Comparison of ENCODE assay signal across 8 mouse cellular contexts in the genomic region with DNA sequence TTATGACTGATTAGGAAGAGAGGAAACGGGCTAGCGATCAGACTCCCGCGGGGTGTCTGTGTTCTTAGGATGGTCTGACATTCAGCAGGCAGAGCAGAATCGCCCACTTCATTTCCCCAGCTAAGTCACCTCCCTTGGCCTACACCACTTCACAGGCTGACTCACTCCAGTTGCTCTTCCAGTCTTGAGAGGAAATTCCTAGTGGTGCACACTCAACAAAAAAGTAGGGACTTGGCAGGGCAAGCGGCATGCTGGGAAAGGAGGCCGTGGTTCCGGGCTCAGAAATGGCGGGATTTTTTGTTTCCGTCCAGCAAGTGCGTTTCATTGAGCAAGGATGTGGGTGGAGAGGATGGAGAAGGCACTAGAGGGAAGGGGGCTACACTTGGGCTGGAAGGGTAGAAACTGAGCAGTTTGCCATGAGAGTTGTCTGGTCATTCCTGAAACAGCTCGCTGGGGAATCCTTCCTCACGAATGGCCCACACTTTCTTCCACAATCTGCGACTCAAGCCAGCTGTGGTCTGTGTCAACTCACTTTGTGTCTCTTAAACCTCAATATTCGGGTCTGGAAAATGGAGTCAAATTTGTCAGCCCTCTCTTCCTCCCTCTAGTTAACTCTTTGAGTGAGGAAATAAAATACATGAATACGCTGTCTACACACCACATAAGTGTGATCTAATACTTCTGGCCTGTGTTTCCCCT. TPM values are rescaled to one million over a fixed set of nuclear protein-coding genes. Genes with fewer than 3 reads are reported as not detected.
DNase-seq lines count a peak whose midpoint lies in the region; ATAC-seq lines count a peak whose summit lies in the region.

No protein-coding gene starts in this region.

- ATAC-seq in kidney, embryonic 15.5 days (replicated peaks; ENCODE audit: low FRiP score), result no peak

- peaks cover 28% of the 10 kb centered on the region for H3K36me3 ChIP-seq in kidney, embryonic 15.5 days

- no peaks in the 10 kb centered on the region for H3K9me3 ChIP-seq in kidney, embryonic 15.5 days (replicated peaks)

- H3K27me3 ChIP-seq in kidney, embryonic 15.5 days, result no peaks in the 10 kb centered on the region

- WGBS in kidney, embryonic 15.5 days, result 53% methylated on average over 16 of the region's 16 CpGs

- peak overlapping the region; percentile 93 for H3K4me3 ChIP-seq in kidney, embryonic 15.5 days (replicated peaks)

- peak overlapping the region; percentile 93; the same call in 1 of the 2 replicates for H3K27ac ChIP-seq in kidney, embryonic 15.5 days

- H3K4me1 ChIP-seq in kidney, embryonic 15.5 days, result peaks cover 66% of the 10 kb centered on the region

- peak; percentile 26 for DNase-seq in cerebellum, adult 11-12 months
- no peak for DNase-seq in cerebellum, postnatal 36 days
- DNase-seq in brain, adult 2 months (ENCODE audit: low read depth, low spot score), result peak; percentile 89
- peak; percentile 67 to 73 for DNase-seq in heart, adult 9 months (ENCODE audit: low spot score in 2 of 2)
- DNase-seq in lung, postnatal 25 days (ENCODE audit: low spot score), result peak; percentile 85
- DNase-seq in thymus, postnatal 36 days, result no peak
- DNase-seq in spleen, postnatal 10 days (ENCODE audit: low spot score in 2 of 2), result no peak

- H3K4me2 ChIP-seq in kidney, embryonic 15.5 days, result peak overlapping the region; percentile 77

- H3K9ac ChIP-seq in kidney, embryonic 15.5 days, result peak overlapping the region; percentile 97

RNA-seq across cellular contexts. Expression of gene Ckap4, which starts 1.5 kb away (rescaled TPM):
- 89.9 and 94.3 TPM in 2 replicates for polyA plus RNA-seq in kidney, embryonic 15.5 days (2015; fragmentation: Nextera tagmentation; extraction: Ambion mirVana)

RNA-seq across cellular contexts. Expression of gene Tcp11l2, which starts 44.1 kb away (rescaled TPM):
- 15.3 and 16.8 TPM in 2 replicates for polyA plus RNA-seq in kidney, embryonic 15.5 days (2015; fragmentation: Nextera tagmentation; extraction: Ambion mirVana)

Comparison
In these comparisons a context has a peak if more than half of its experiments do, and no peak if none do; other contexts are left out.
1. DNase-seq: peak in cerebellum, adult 11-12 months (single experiment), brain, adult 2 months (single experiment), heart, adult 9 months (2 of 2) and lung, postnatal 25 days (single experiment); none in cerebellum, postnatal 36 days (0 of 2), thymus, postnatal 36 days (0 of 2) and spleen, postnatal 10 days (0 of 2).